Mouse (Mus musculus): Measurements from ENCODE around the gene Map4k3.
"Not testable (repeated sequence)": the region's sequence is repeated elsewhere in the genome, so short reads cannot be mapped to it uniquely, and the experiment has no call there.

The Map4k3 gene

GRCm38 (mm10) chr17:80564611-80564924 lies 163.7 kb downstream of the Map4k3 start:
- DNase-seq (ENCODE audit: low spot score), result no peak

GRCm38 (mm10) chr17:80563762-80564610 lies 164.3 kb downstream of the Map4k3 start:
- DNase-seq (ENCODE audit: low spot score), result not testable (repeated sequence)

- DNase-seq (ENCODE audit: low spot score), result no peak
Measured at GRCm38 (mm10) chr17:80562792-80563191, 165.5 kb downstream of the Map4k3 start.

GRCm38 (mm10) chr17:80560669-80561401 lies 167.4 kb downstream of the Map4k3 start:
- DNase-seq (ENCODE audit: low spot score), result peak; percentile 64

- DNase-seq (ENCODE audit: low spot score), result no peak
Measured at GRCm38 (mm10) chr17:80559745-80560144, 168.5 kb downstream of the Map4k3 start.

GRCm38 (mm10) chr17:80559050-80559449 lies 169.2 kb downstream of the Map4k3 start:
- no peak for DNase-seq (ENCODE audit: low spot score)

- DNase-seq (ENCODE audit: low spot score), result no peak
Measured at GRCm38 (mm10) chr17:80558583-80558982, 169.7 kb downstream of the Map4k3 start.

- no peak for DNase-seq (ENCODE audit: low spot score)
Measured at GRCm38 (mm10) chr17:80557461-80557860, 170.8 kb downstream of the Map4k3 start.

GRCm38 (mm10) chr17:80553318-80554270 lies 174.7 kb downstream of the Map4k3 start:
- DNase-seq (ENCODE audit: low spot score), result peak; percentile 87

GRCm38 (mm10) chr17:80552653-80553052 lies 175.6 kb downstream of the Map4k3 start:
- no peak for DNase-seq (ENCODE audit: low spot score)

GRCm38 (mm10) chr17:80550981-80551380 lies 177.3 kb downstream of the Map4k3 start:
- no peak for DNase-seq (ENCODE audit: low spot score)

- DNase-seq (ENCODE audit: low spot score), result no peak
Measured at GRCm38 (mm10) chr17:80546846-80547245, 181.4 kb downstream of the Map4k3 start.

- DNase-seq (ENCODE audit: low spot score), result no peak
Measured at GRCm38 (mm10) chr17:80546227-80546626, 182.1 kb downstream of the Map4k3 start.

- no peak for DNase-seq (ENCODE audit: low spot score)
Measured at GRCm38 (mm10) chr17:80543646-80544045, 184.6 kb downstream of the Map4k3 start.

- no peak for DNase-seq (ENCODE audit: low spot score)
Measured at GRCm38 (mm10) chr17:80537136-80537535, 191.1 kb downstream of the Map4k3 start.

GRCm38 (mm10) chr17:80535633-80536032 lies 192.7 kb downstream of the Map4k3 start:
- no peak for DNase-seq (ENCODE audit: low spot score)

- DNase-seq (ENCODE audit: low spot score), result not testable (repeated sequence)
Measured at GRCm38 (mm10) chr17:80531351-80531750, 196.9 kb downstream of the Map4k3 start.

All from layer of hippocampus, adult 9-10 months (tissue).